Mouse (Mus musculus) bone marrow macrophage, adult 2 months (primary cell): Measurements from ENCODE around the gene Plin3. TPM values are rescaled to one million over a fixed set of nuclear protein-coding genes. Genes with fewer than 3 reads are reported as not detected.

ENCODE experiments used
- H3K27ac ChIP-seq: 2 replicates; pipeline ENCODE4 v1.5.1; 2012; ENCODE audit warnings: low read depth, low read length; ENCODE audit not compliant: insufficient read depth
- H3K4me1 ChIP-seq: 2 replicates; pipeline ENCODE4 v1.6.1; 2012; ENCODE audit warnings: low read length; ENCODE audit not compliant: control insufficient read depth, insufficient read depth
- H3K4me3 ChIP-seq: 2 replicates; pipeline ENCODE4 v1.5.1; 2012; ENCODE audit warnings: mild to moderate bottlenecking, low read length, moderate library complexity; ENCODE audit not compliant: insufficient read depth
- CTCF ChIP-seq: IDR thresholded peaks from 2 replicates; pipeline ENCODE4 v1.5.1; 2012; ENCODE audit warnings: low read depth, mild to moderate bottlenecking, low read length, moderate library complexity
- POLR2A ChIP-seq: IDR thresholded peaks from 2 replicates; pipeline ENCODE4 v1.6.1; 2012; ENCODE audit warnings: mild to moderate bottlenecking, low read depth, low read length, borderline replicate concordance
- polyA plus RNA-seq: library from polyadenylated mRNA; stranded (reverse); fragments of >200 nt; gene quantifications from 2 replicates; pipeline ENCODE4 v1.2.4, GENCODE M21; 2012; ENCODE audit not compliant: missing spikeins, insufficient read depth, insufficient read length

Plin3 gene
- polyA plus RNA-seq, 1 experiment, result 40.4 TPM

DNA sequence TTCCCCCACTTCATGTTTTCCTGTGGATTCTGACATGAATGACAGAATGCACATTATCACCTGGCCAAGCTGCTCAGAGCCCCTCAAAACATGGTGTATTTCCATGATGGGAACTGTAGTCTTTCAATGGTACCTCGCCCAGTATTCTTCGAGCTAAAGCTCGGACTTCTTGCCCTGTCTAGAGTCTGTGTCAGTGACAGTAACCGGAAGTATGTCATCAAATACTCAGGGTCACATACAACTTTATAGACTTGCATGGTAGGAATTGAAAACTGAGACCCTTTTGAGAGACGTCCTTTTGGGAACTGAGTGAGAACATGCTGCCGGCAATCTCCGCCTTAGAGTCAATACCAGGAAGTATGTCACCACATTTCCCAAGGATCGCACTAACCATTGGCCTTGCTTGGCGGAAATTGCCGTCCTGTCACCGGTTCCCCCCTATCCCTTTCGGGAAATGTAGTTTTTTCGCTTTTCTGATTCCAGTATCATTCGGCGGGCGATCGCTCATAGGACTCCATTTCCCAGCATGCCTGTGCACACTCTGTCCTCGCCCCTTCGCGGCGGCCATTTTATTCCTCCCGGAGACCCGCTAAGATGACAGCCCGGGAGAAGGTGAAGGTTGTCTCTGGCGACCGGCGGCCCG, 36.3 kb downstream of the Plin3 start, which contains the start of gene Fem1a:
TSS of gene Fem1a (plus strand) at position 572 of the 643 bp plus-strand sequence.
- peak within 1 kb of the TSS; percentile 79 for H3K4me3 ChIP-seq
- TF ChIP-seq POLR2A, result no peak
- no peak for TF ChIP-seq CTCF
- H3K4me1 ChIP-seq, result peaks cover 27% of the 10 kb centered on the region
- peak within 1 kb of the TSS; percentile 90 for H3K27ac ChIP-seq

- peaks cover 29% of the 10 kb centered on the region for H3K4me1 ChIP-seq
- H3K4me3 ChIP-seq, result peak overlapping the region; percentile 67
- TF ChIP-seq POLR2A (no peak), CTCF (peak; percentile 42)
- peak overlapping the region; percentile 90 for H3K27ac ChIP-seq
These were observed 36.8 kb downstream of the Plin3 start for GRCm38 (mm10) chr17:56255863-56256238.

- Histone ChIP-seq H3K4me3 (no peak overlapping the region), H3K27ac (peak overlapping the region; percentile 52), H3K4me1 (peaks cover 26% of the 10 kb centered on the region)
- TF ChIP-seq CTCF (no peak), POLR2A (no peak)
These were observed 37.2 kb downstream of the Plin3 start for GRCm38 (mm10) chr17:56255429-56255828.

- no peak for TF ChIP-seq CTCF
- no peak for TF ChIP-seq POLR2A
- Histone ChIP-seq H3K4me3 (no peak overlapping the region), H3K27ac (no peak overlapping the region), H3K4me1 (peaks cover 19% of the 10 kb centered on the region)
These were observed 38.0 kb downstream of the Plin3 start for GRCm38 (mm10) chr17:56254695-56255094.

- Histone ChIP-seq H3K4me3 (no peak overlapping the region), H3K4me1 (peaks cover 8% of the 10 kb centered on the region)
These were observed 41.4 kb downstream of the Plin3 start for GRCm38 (mm10) chr17:56251136-56251829.

DNA sequence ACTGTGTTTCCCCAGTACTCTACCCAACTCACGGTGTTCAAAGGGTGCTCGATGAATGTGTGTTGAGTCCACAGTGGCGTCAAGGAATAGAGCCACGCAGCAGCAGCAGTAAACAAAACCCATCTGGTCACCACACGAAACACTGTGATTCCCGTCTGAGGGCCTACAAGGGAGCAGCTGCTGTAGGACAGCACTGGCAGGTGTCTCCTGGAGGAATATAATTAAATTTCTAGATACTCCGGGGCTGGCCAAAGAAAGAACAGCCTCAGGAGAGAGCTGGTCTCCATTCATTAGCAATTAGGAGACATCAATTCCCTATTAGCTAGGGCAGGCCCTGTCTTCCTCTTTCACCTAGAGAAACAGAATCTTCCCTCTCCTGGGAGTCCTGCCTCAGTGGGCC, 47.1 kb downstream of the Plin3 start:
- Histone ChIP-seq H3K27ac (no peak overlapping the region), H3K4me3 (no peak overlapping the region), H3K4me1 (no peaks in the 10 kb centered on the region)
- TF ChIP-seq CTCF (no peak), POLR2A (no peak)

More at GRCm38 (mm10) chr17:56251136-56251829, 41.4 kb downstream of the Plin3 start:
- TF ChIP-seq CTCF (peak; percentile 54), POLR2A (no peak)
- no peak overlapping the region for H3K27ac ChIP-seq

- TF ChIP-seq POLR2A (no peak), CTCF (no peak)
- H3K27ac ChIP-seq, result no peak overlapping the region
- no peak overlapping the region for H3K4me3 ChIP-seq
- peaks cover 4% of the 10 kb centered on the region for H3K4me1 ChIP-seq
These were observed 50.9 kb downstream of the Plin3 start for GRCm38 (mm10) chr17:56241541-56242401.

GRCm38 (mm10) chr17:56233818-56234469, 58.7 kb downstream of the Plin3 start:
- no peak overlapping the region for H3K27ac ChIP-seq
- no peak for TF ChIP-seq POLR2A
- no peak for TF ChIP-seq CTCF
- peaks cover 7% of the 10 kb centered on the region for H3K4me1 ChIP-seq
- no peak overlapping the region for H3K4me3 ChIP-seq

GRCm38 (mm10) chr17:56233389-56233788, 59.3 kb downstream of the Plin3 start:
- no peak overlapping the region for H3K27ac ChIP-seq
- H3K4me3 ChIP-seq, result no peak overlapping the region
- H3K4me1 ChIP-seq, result peaks cover 7% of the 10 kb centered on the region
- TF ChIP-seq CTCF (no peak), POLR2A (no peak)
